Mouse (Mus musculus) embryonic facial prominence, embryonic 14.5 days (tissue): ENCODE measurements at regions not wholly inside any gene's neighbourhood (a gene's known extent, or its start where the extent isn't known, plus 50 kb on each side); places are given as distances from the start of the nearest gene placed in this dataset.

Source experiments
- ATAC-seq: fragments of 200-750 bp; cut with Nextera tagmentation; 2 replicates; pipeline ENCODE4 v1.8.0; 2017; ENCODE audit warnings: low read depth, moderate number of reproducible peaks, moderate TSS enrichment
- DNase-seq: peaks from one replicate; pipeline ENCODE4 v3.0.0-alpha.2; 2015; ENCODE audit warnings: low spot score
- H3K27ac ChIP-seq: fragments of 300-500 bp; sonication (generic); replicated peaks from 2 replicates; pipeline ENCODE4 v1.5.1; 2014; ENCODE audit warnings: low read depth, mild to moderate bottlenecking, low read length, moderate library complexity
- H3K27me3 ChIP-seq: fragments of 300-500 bp; sonication (generic); replicated peaks from 2 replicates; pipeline ENCODE4 v1.6.1; 2014; ENCODE audit warnings: low read length; ENCODE audit not compliant: control insufficient read depth, insufficient read depth
- H3K36me3 ChIP-seq: fragments of 300-500 bp; sonication (generic); 2 replicates; pipeline ENCODE4 v1.6.1; 2014; ENCODE audit warnings: low read length, mixed read lengths; ENCODE audit not compliant: control insufficient read depth, insufficient read depth
- H3K4me1 ChIP-seq: fragments of 300-500 bp; sonication (generic); 2 replicates; pipeline ENCODE4 v1.6.1; 2014; ENCODE audit warnings: antibody characterized with exemption, low read length; ENCODE audit not compliant: control insufficient read depth, insufficient read depth
- H3K4me2 ChIP-seq: fragments of 300-500 bp; sonication (generic); 2 replicates; pipeline ENCODE4 v1.6.1; 2014; ENCODE audit warnings: low read depth, mild to moderate bottlenecking, low read length, moderate library complexity, mixed read lengths
- H3K4me3 ChIP-seq: fragments of 300-500 bp; sonication (generic); 2 replicates; pipeline ENCODE4 v1.5.1; 2014; ENCODE audit warnings: low read depth, mild to moderate bottlenecking, low read length
- H3K9ac ChIP-seq: fragments of 300-500 bp; sonication (generic); 2 replicates; pipeline ENCODE4 v1.6.1; 2014; ENCODE audit warnings: low read depth, mild to moderate bottlenecking, low read length, moderate library complexity, mixed read lengths
- H3K9me3 ChIP-seq: fragments of 300-500 bp; sonication (generic); 2 replicates; pipeline ENCODE4 v1.6.1; 2016; ENCODE audit warnings: low read length; ENCODE audit not compliant: control insufficient read depth
- WGBS: fragments of 180-500 bp; shearing (Covaris S2); extraction: QIAGEN DNeasy Blood & Tissue Kit; methylation state at CpG from one replicate; pipeline ENCODE4 v1.1.7; 2014; 5-methylcytosine and 5-hydroxymethylcytosine counted together

DNA sequence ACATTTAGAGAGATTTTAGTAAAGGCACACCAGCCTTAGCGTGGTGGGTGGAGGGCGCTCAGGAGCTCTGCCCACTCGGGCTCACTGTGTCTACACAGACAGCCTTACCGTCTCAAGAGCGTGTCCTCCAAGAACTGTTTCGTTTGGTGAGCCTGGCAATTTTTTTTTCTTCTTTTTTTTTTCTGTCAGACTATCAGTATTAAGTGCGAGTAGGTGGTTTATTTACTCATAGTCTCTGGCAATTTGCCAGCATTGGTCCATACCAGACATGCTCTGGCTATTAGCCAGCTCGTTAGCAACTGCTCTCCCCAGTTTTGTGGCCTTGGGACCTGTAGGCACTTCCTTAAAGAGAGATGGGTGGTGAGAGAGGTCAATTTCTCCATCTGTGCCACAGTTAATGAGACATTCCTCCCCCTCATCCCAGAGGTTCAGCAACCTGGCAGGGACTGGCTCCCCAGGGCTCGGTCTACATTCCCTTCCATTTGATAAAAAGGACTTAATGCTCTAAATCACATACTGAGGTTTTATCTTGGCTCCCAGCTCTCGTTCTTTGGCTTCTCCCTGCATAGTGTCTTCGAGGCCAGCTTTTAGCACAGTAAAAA is 192.9 kb upstream of the Hs6st1 start:
- Histone ChIP-seq H3K4me2 (no peak overlapping the region), H3K9ac (no peak overlapping the region), H3K4me1 (peaks cover 10% of the 10 kb centered on the region), H3K9me3 (no peaks in the 10 kb centered on the region), H3K36me3 (no peaks in the 10 kb centered on the region), H3K27me3 (no peaks in the 10 kb centered on the region), H3K27ac (no peak overlapping the region), H3K4me3 (no peak overlapping the region)
- 56% methylated on average over 11 of the region's 11 CpGs for WGBS
- DNase-seq, result peak; percentile 78
- ATAC-seq, result peak; percentile 53; the same call in 1 of the 2 replicates

DNA sequence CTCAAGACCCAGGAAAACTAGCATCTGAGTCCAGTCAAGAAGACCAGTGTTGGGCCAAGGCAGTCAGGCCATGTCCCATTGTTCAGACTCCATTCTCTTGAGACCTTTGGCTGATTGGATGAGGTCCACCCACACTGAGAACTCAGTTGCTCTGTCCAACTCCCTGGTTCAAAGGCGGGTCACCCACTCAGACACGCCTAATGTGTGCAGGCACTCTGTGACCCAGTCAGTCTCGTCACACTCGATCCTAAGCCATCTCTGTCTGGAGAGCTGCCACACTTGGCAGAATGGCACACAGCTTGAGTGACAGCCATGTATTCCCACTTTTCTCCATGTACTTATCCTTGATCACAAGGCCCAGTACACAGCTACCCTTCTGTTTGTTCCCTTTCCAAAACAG is 189.8 kb upstream of the Hs6st1 start:
- DNase-seq (no peak), ATAC-seq (no peak)

DNA sequence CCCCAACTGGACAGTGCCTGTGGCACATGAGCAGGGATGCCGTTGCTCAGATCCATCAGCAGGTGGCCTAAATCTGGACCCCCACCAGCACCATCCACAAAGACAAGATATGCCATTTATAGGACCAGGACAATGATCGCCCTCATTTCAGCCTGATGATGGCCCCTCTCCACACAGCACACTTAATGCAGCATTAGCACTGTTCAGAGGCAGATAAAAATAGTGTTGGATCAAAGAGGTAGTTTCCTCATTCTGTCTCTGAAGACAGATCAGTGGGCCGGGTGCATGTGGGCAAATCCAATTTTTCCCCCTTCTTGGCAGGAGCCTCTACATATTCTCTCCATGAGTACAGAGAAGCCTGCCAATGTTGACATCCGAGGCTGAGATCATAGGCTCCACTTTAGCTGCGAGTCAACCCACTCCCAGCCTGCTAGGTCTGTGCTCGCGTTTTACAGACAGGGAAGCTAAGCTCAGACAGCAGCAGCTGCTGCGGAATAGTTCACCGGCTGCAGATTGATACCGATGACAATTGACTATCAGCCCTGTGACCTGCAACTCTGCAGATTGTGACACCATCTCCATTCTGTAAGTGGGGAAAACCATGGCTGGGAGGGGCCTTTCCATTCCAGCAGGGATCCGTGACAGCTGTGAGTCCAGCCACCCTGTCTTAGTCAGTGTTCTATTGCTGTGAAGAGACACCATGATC is 188.7 kb upstream of the Hs6st1 start:
- WGBS, result 51% methylated on average over 11 of the region's 11 CpGs
- H3K27ac ChIP-seq, result no peak overlapping the region
- peak; percentile 66; the same call in 1 of the 2 replicates for ATAC-seq

More for the DNA sequence above, 189.8 kb upstream of the Hs6st1 start:
- no peak overlapping the region for H3K4me2 ChIP-seq
- peaks cover 8% of the 10 kb centered on the region for H3K4me1 ChIP-seq
- H3K4me3 ChIP-seq, result no peak overlapping the region
- H3K27me3 ChIP-seq, result no peaks in the 10 kb centered on the region
- no peaks in the 10 kb centered on the region for H3K36me3 ChIP-seq
- no peaks in the 10 kb centered on the region for H3K9me3 ChIP-seq
- 93% methylated on average over 4 of the region's 4 CpGs for WGBS
- H3K27ac ChIP-seq, result no peak overlapping the region
- H3K9ac ChIP-seq, result no peak overlapping the region

DNA sequence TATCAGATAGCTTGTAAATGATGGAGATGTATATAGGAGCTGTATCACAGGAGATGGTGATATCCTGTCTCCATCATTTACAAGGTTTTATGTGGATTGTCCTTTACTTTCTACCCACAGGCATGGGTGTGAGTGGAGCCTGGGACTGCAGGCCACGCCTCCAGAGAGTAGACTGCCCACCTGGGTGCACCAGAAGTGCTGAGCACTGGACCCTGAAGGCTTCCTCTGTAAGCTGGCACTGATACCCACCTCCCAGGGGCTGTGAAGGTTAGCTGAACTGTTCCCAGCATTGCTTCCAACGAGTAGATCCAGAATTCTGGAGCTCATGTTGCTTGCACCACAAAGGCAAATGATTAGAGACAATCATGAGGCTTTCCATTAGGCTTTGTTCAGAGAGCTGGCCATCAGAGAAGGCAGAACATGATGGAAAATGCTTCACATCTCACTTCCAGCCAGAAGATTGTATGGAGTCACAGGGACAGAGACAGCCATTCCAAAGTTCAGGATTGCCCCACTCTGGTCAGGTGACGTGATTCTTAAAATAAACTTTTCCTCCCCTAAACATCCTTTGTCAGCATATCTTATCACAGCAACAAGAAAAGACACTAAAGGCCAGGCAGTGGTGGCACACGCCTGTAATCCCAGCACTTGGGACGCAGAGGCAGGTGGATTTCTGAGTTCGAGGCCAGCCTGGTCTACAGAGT is 187.5 kb upstream of the Hs6st1 start:
- Histone ChIP-seq H3K9ac (no peak overlapping the region), H3K4me2 (no peak overlapping the region), H3K36me3 (no peaks in the 10 kb centered on the region), H3K4me1 (no peaks in the 10 kb centered on the region; the same call in 1 of the 2 replicates), H3K27me3 (no peaks in the 10 kb centered on the region), H3K27ac (no peak overlapping the region), H3K9me3 (no peaks in the 10 kb centered on the region), H3K4me3 (no peak overlapping the region)
- 77% methylated on average over 6 of the region's 6 CpGs for WGBS
- DNase-seq (no peak), ATAC-seq (no peak)

More for the DNA sequence above, 188.7 kb upstream of the Hs6st1 start:
- H3K4me2 ChIP-seq, result no peak overlapping the region
- no peaks in the 10 kb centered on the region for H3K36me3 ChIP-seq
- H3K27me3 ChIP-seq, result no peaks in the 10 kb centered on the region
- no peak overlapping the region for H3K4me3 ChIP-seq
- H3K9ac ChIP-seq, result no peak overlapping the region
- H3K9me3 ChIP-seq, result no peaks in the 10 kb centered on the region
- peaks cover 8% of the 10 kb centered on the region for H3K4me1 ChIP-seq
- peak; percentile 90 for DNase-seq

DNA sequence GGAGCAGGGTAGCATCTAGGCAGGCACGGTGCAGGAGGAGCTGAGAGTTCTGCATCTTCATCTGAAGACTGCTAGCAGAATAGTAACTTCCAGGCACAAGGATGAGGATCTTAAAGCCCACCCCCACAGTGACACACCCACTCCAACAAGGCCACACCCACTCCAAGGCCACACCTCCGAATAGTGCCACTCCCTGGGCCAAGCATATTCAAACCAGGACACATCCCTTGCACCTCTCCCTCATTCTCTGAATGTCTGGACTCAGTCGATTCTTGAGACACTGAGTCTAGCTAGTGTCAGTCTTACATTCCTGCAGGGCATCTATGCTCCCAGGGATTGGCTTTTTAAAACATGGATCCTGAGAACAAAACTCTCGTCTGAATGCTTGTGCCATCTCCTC is 186.7 kb upstream of the Hs6st1 start:
- no peak for ATAC-seq
- whole genome bisulfite sequencing, result 72% methylated on average over 4 of the region's 4 CpGs
- Histone ChIP-seq H3K27ac (no peak overlapping the region), H3K36me3 (no peaks in the 10 kb centered on the region), H3K9me3 (no peaks in the 10 kb centered on the region), H3K27me3 (no peaks in the 10 kb centered on the region), H3K4me1 (no peaks in the 10 kb centered on the region), H3K4me2 (no peak overlapping the region), H3K4me3 (no peak overlapping the region), H3K9ac (no peak overlapping the region)
- DNase-seq, result no peak

DNA sequence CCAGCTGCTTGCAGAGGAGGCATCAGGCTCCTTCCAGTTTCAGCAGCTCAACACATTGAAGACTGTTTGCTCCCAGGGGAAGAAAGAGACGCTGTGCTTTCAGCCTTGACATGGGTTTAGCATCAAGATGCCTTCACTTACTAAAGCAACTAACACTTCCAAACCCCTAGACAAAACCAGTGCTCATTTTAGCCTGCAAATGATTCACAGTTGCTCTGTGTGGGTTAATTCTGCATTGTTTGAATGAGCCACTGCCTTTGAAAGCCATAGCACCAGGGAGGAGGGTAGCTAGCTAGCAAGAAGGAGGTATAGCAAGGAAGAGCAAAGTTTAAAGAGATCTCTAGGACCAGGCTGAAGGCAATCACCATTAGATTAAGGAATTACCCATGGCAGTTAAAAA is 186.1 kb upstream of the Hs6st1 start:
- no peaks in the 10 kb centered on the region for H3K4me1 ChIP-seq
- H3K36me3 ChIP-seq, result no peaks in the 10 kb centered on the region
- no peak for ATAC-seq
- no peak for DNase-seq
- H3K4me2 ChIP-seq, result no peak overlapping the region
- WGBS, result 63% methylated on average over 1 of the region's 1 CpGs
- H3K27ac ChIP-seq, result no peak overlapping the region
- H3K9ac ChIP-seq, result no peak overlapping the region
- H3K4me3 ChIP-seq, result no peak overlapping the region
- no peaks in the 10 kb centered on the region for H3K27me3 ChIP-seq
- no peaks in the 10 kb centered on the region for H3K9me3 ChIP-seq

DNA sequence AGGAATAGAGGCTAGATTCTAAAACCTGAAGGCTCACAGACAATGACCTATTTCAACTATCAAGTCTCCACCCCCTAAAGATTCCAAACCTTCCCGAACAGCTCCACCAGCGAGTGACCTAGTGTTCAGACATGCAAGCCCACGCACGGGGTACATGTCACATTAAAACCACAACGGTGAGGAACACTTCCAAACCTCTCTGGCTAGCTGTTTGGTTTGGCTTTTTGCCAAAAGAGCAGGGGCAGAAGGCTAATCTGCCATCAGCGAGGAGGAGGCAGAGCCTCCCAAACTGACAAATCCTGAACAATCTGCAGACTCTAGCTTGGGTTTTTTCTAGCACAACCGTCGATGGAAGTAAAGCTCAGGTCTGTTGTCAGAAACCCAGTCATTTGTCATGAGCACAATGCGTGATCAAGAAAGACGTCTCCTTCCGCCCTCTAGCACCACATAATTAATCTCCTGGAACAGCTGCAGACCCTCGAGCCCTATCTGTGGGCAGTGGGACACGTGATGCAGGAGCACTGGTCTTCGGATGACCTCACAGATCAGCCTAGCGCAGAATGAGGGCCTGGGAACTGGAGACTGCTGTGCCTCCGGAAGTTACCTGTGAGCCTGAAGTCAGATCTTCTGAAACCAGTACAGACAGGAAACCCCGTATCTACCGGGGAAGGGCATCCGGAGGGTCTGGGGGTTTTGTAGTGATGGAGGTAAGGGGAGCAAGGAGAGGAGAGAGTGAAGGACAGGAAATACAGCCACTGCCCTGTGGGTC is 178.3 kb upstream of the Hs6st1 start:
- WGBS, result 62% methylated on average over 19 of the region's 19 CpGs
- no peaks in the 10 kb centered on the region for H3K36me3 ChIP-seq
- H3K27me3 ChIP-seq, result no peaks in the 10 kb centered on the region
- no peak overlapping the region for H3K27ac ChIP-seq
- H3K4me1 ChIP-seq, result no peaks in the 10 kb centered on the region
- DNase-seq, result peak; percentile 39
- H3K4me2 ChIP-seq, result no peak overlapping the region
- no peak overlapping the region for H3K9ac ChIP-seq
- peaks cover 8% of the 10 kb centered on the region for H3K9me3 ChIP-seq
- no peak overlapping the region for H3K4me3 ChIP-seq
- 0 out of 2 replicates have a peak, but pooled peaks have one; percentile 44 for ATAC-seq

DNA sequence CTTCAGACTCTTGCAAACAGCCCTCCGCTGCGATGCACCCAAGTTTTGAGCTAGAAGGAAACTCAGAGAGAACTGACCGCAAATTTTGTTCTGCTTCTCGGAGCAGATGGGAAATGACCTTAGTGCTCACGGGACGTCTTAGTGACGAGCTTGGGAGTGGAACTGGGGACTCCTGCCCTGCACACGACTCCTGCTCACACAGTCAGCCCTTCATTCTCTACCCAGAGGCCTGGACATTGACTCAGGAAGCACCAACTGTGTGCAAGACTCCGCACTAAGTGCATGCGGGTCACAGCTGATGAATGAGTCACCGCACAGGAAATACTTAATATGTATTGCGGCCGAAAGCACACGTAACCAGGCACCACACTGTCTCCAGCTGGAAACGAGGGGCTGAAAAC is 177.7 kb upstream of the Hs6st1 start:
- Histone ChIP-seq H3K9ac (no peak overlapping the region), H3K36me3 (no peaks in the 10 kb centered on the region), H3K27ac (no peak overlapping the region), H3K9me3 (peaks cover 11% of the 10 kb centered on the region), H3K4me3 (no peak overlapping the region), H3K27me3 (no peaks in the 10 kb centered on the region), H3K4me2 (no peak overlapping the region), H3K4me1 (no peaks in the 10 kb centered on the region)
- 71% methylated on average over 15 of the region's 15 CpGs for WGBS
- DNase-seq (no peak), ATAC-seq (no peak)
